Mouse (Mus musculus) liver, adult 2 months (tissue): ENCODE data around the gene Syngr2. TPM values are rescaled to one million over a fixed set of nuclear protein-coding genes. Genes with fewer than 3 reads are reported as not detected.

Source experiments
- DNase-seq: peaks from one replicate; pipeline ENCODE4 v3.0.0-alpha.2; 2011; ENCODE audit warnings: low read depth, low spot score; ENCODE audit errors: extremely low read depth
- H3K27ac ChIP-seq: fragments of 200-500 bp; replicated peaks from 2 replicates; pipeline ENCODE4 v1.5.1; 2012; ENCODE audit warnings: low read depth, mild to moderate bottlenecking, control low read depth, inconsistent platforms, low read length; ENCODE audit not compliant: insufficient read depth
- H3K27me3 ChIP-seq: fragments of 200-500 bp; 2 replicates; pipeline ENCODE4 v1.6.1; 2012; ENCODE audit warnings: mild to moderate bottlenecking, moderate library complexity, low read length, inconsistent platforms; ENCODE audit not compliant: control insufficient read depth, insufficient read depth
- H3K36me3 ChIP-seq: fragments of 200-500 bp; 2 replicates; pipeline ENCODE4 v1.6.1; 2012; ENCODE audit warnings: low read length, inconsistent platforms; ENCODE audit not compliant: control insufficient read depth, insufficient read depth
- H3K4me1 ChIP-seq: fragments of 200-500 bp; 2 replicates; pipeline ENCODE4 v1.6.1; 2011; ENCODE audit warnings: low read length; ENCODE audit not compliant: control insufficient read depth, insufficient read depth
- H3K4me3 ChIP-seq: fragments of 200-500 bp; 2 replicates; pipeline ENCODE4 v1.5.1; 2011; ENCODE audit warnings: low read depth, mild to moderate bottlenecking, control low read depth, low read length, moderate library complexity; ENCODE audit not compliant: insufficient read depth
- H3K79me2 ChIP-seq: fragments of 200-500 bp; 2 replicates; pipeline ENCODE4 v1.6.1; 2012; ENCODE audit warnings: inconsistent platforms, mild to moderate bottlenecking, low read length, moderate library complexity; ENCODE audit not compliant: control insufficient read depth, insufficient read depth
- H3K9ac ChIP-seq: fragments of 200-500 bp; 2 replicates; pipeline ENCODE4 v1.6.1; 2012; ENCODE audit warnings: low read depth, mild to moderate bottlenecking, control low read depth, inconsistent platforms, low read length
- CTCF ChIP-seq: fragments of 200-500 bp; IDR thresholded peaks from 2 replicates; pipeline ENCODE4 v1.5.1; 2011; ENCODE audit warnings: low read depth, low read length, control low read depth
- POLR2A ChIP-seq: fragments of 200-500 bp; IDR thresholded peaks from 2 replicates; pipeline ENCODE4 v1.6.1; 2011; ENCODE audit warnings: low read length, control low read depth; ENCODE audit not compliant: insufficient read depth; ENCODE audit errors: extremely low read depth
- WGBS: fragments of 180-500 bp; shearing (Covaris S2); methylation state at CpG from one replicate; pipeline ENCODE4 v1.1.7; 2018; 5-methylcytosine and 5-hydroxymethylcytosine counted together
- polyA plus RNA-seq: library from polyadenylated mRNA; depleted of rRNA; stranded (reverse); fragments of >200 nt; gene quantifications from 2 replicates; pipeline ENCODE4 v1.2.3, GENCODE M21; 2012
- total RNA-seq: library from RNA; depleted of rRNA; stranded (reverse); fragments of >200 nt; gene quantifications from 2 replicates; pipeline ENCODE4 v1.2.3, GENCODE M21; 2014

The Syngr2 gene
- total and polyA plus RNA-seq, 2 experiments = 37.9 to 124 TPM

DNA sequence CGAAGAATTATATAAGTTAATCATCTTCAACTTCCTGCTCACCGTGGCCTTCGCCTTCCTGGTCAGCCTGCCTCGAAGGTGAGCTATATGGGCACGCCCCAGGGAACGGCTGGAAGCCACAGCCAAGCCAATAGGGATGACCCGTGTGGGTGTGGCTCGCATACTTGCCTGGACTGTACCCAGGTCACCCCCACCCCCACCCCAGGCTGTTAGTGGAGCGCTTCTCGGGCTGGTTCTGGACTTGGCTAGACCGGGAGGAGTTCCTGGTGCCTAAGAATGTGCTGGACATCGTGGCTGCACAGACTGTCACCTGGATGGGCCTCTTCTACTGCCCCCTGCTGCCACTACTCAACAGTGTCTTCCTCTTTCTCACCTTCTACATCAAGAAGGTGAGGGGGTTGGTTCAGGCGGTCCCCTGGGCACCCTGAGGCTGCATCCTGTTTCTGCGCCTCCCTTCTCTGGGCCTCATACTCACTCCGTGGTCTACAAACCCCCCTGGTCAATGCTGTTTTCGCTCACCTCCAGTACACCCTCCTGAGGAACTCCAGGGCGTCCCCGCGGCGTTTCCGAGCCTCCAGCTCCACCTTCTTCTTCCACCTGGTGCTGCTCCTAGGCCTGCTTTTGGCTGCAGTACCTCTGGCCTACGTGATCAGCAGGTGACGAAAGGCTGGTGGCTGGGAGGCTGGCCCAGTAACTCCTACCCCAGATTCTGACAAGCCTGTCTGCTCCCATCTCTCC lies 18.6 kb upstream of the Syngr2 start:
- 38% methylated on average over 23 of the region's 23 CpGs for WGBS
- H3K9ac ChIP-seq = no peak overlapping the region
- H3K27me3 ChIP-seq = no peaks in the 10 kb centered on the region
- H3K36me3 ChIP-seq = no peaks in the 10 kb centered on the region
- no peak overlapping the region for H3K4me3 ChIP-seq
- H3K79me2 ChIP-seq = no peaks in the 10 kb centered on the region
- peaks cover 4% of the 10 kb centered on the region for H3K4me1 ChIP-seq
- TF ChIP-seq POLR2A (no peak), CTCF (peak; percentile 55)
- peak; percentile 68 for DNase-seq
- H3K27ac ChIP-seq = no peak overlapping the region

DNA sequence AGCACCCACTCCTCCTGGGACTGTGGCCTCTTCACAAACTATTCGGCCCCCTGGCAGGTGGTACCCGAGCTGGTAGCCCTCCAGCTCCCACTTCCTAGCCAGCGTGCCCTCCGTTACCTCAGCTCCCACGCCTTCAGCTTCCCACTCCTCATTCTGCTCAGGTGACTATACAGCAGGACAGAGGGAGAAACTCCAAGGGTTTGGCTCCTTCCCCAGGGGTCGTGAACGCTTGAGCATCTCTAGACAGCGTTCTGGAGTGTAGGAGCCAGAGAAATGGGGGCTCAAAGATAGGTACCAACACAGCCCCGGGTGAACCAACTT lies 18.1 kb upstream of the Syngr2 start:
- H3K27ac ChIP-seq = no peak overlapping the region
- no peak overlapping the region for H3K9ac ChIP-seq
- WGBS = 93% methylated on average over 9 of the region's 9 CpGs
- H3K79me2 ChIP-seq = no peaks in the 10 kb centered on the region
- H3K4me3 ChIP-seq = no peak overlapping the region
- TF ChIP-seq CTCF (no peak), POLR2A (no peak)
- no peaks in the 10 kb centered on the region for H3K36me3 ChIP-seq
- no peak for DNase-seq
- H3K27me3 ChIP-seq = no peaks in the 10 kb centered on the region
- H3K4me1 ChIP-seq = peaks cover 4% of the 10 kb centered on the region

DNA sequence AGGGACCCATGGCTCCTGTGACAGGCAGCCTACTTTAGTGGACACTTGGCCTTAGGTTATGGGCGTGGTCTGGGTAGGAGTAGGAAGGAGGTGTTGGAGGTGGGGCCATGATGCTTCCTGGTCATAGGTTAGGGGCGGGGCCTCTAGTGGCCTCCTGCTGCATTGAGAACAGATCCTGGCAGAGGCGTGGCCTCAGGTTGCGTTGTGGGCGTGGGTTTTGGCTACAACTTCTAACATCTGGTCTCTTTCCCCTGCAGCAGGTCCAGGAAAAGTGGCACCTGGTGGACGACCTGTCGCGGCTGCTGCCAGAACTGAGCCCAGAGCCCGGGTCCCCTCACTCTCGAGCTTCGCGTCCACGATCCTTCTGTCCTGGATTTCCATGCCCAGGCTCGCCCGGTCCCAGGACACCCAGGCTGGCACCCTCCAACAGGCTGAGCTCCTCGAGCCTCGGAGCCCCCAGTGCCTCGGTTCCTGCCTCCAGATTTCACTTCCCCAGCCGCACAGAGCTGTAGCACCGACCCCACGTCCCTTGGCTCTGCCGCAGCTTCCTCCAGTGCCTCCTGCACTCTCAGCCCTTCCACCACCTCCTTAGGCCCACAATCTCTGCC lies 17.1 kb upstream of the Syngr2 start:
- TF ChIP-seq POLR2A (no peak), CTCF (peak; percentile 29; the same call in 1 of the 2 replicates)
- peak overlapping the region; percentile 28; the same call in 1 of the 2 replicates for H3K4me3 ChIP-seq
- H3K27me3 ChIP-seq = no peaks in the 10 kb centered on the region
- H3K36me3 ChIP-seq = no peaks in the 10 kb centered on the region
- DNase-seq = peak; percentile 90
- no peaks in the 10 kb centered on the region for H3K79me2 ChIP-seq
- H3K9ac ChIP-seq = 0 out of 2 replicates have a peak overlapping the region, but pooled peaks have one; percentile 14
- 16% methylated on average over 22 of the region's 22 CpGs for WGBS
- H3K4me1 ChIP-seq = peaks cover 4% of the 10 kb centered on the region
- H3K27ac ChIP-seq = no peak overlapping the region

DNA sequence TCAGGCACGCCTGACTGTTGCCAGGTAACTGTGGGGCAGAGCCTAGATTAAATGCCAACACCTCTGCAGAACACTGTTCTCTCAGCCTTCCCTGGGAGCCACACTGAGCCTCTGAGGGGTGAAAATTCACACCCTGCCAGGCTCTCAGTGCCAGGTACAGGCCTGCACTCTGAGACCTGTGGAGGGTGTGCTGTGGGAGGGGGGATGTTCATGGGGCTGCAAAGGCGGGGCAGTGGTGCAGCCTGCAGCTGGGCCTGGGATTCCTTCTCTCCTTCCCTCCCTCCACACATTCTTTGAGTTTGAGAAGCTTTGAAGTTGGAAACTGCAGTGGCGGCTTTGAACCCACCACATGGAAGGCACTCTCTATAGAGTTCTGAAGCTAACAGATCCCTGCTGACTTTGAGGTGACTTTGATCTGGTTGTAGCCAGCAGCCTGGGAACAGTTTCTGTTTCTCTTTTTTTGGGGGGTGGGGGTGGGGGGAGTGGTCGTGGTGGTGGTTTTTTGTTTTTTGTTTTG lies 15.4 kb upstream of the Syngr2 start:
- Histone ChIP-seq H3K9ac (no peak overlapping the region), H3K27ac (no peak overlapping the region)

DNA sequence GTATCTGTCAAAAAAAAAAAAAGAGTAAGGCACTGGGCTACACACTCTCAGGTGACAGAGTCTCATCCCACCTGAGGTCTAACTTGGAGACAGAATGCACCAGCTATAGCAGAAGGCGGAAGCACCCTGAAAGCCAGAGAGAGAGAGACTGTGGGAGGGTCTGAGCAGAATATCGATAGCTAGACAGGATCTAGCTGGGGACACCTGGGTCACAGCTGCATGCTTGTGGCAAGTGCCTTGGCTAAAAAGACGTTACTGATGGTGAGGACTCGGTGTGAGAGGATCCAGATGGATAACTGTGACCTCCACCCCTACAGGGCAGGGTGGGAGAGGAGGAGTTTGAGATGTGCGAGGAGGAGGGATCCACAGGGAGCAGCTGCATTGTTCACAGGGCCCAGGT lies 12.5 kb upstream of the Syngr2 start:
- no peaks in the 10 kb centered on the region; the same call in 1 of the 2 replicates for H3K4me1 ChIP-seq
- DNase-seq = no peak
- no peaks in the 10 kb centered on the region for H3K79me2 ChIP-seq
- no peaks in the 10 kb centered on the region for H3K27me3 ChIP-seq
- no peak for TF ChIP-seq CTCF
- no peak for TF ChIP-seq POLR2A
- H3K27ac ChIP-seq = no peak overlapping the region
- no peak overlapping the region for H3K4me3 ChIP-seq
- no peak overlapping the region for H3K9ac ChIP-seq
- 73% methylated on average over 5 of the region's 5 CpGs for WGBS
- H3K36me3 ChIP-seq = no peaks in the 10 kb centered on the region

More for the DNA sequence above, 15.4 kb upstream of the Syngr2 start:
- TF ChIP-seq POLR2A (no peak), CTCF (no peak)
- peaks cover 4% of the 10 kb centered on the region for H3K4me1 ChIP-seq
- DNase-seq = no peak
- no peaks in the 10 kb centered on the region for H3K79me2 ChIP-seq
- no peaks in the 10 kb centered on the region for H3K27me3 ChIP-seq
- no peaks in the 10 kb centered on the region for H3K36me3 ChIP-seq
- H3K4me3 ChIP-seq = no peak overlapping the region
- 91% methylated on average over 4 of the region's 4 CpGs for WGBS
